Comparison of ENCODE assay signal across 8 mouse cellular contexts in the genomic region with DNA sequence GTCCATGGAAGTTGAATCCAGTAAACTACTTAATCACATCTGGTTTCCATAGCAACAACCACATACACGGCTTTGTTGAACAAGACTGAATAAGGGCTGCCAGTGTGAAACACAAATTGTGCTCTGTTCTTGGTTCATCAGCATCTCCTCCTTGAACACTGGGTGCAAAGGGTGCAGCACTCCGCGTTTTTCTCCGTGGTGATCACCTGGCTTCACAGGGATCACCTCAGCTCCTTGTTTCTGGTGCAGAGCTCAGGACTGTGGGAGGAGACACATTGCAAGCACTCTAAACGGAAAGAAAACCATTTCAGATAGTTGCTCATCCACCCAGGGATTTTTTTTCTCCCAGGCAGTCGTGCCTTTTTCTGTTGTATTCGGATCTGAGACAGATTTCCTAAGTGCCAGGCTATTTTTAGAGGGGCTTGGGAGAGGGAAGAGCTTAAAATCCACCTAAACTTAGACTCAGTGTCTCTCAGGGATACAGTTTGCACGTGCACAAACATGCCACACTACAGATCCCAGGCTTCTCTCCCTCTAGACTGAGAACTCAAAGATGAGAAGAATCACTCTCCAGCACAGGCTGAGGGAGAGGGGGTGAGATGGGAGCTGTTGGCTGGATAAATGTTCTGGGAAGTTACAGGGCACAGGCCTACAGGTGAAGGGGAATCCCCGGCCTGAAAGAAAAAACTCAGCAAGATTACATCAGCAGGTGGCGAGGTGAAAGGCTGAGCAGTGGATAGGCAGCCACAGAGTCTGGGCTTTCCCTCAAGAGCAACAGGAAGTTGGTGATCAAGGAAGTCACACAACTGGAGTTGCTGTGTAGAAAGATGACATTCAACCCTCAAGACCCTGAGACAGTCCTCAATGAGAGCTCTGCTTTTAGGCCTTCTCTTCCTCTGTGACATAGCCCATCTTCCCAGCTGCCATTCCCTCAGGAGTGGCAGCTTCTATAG. TPM values are rescaled to one million over a fixed set of nuclear protein-coding genes. Genes with fewer than 3 reads are reported as not detected.
DNase-seq lines count a peak whose midpoint lies in the region; ATAC-seq and TF ChIP-seq lines count a peak whose summit lies in the region.

No protein-coding gene starts in this region.

- WGBS in embryonic facial prominence, embryonic 14.5 days, result 35% methylated on average over 10 of the region's 10 CpGs
- WGBS in cerebellum, adult 2 months, result 53% methylated on average over 10 of the region's 10 CpGs

- H3K27ac ChIP-seq in embryonic facial prominence, embryonic 14.5 days (replicated peaks; ENCODE audit: low read depth, low read length), result 0 out of 2 replicates have a peak overlapping the region, but pooled peaks have one; percentile 33
- H3K27ac ChIP-seq in cerebellum, adult 2 months (ENCODE audit: insufficient read depth, low read length), result no peak overlapping the region

- H3K27me3 ChIP-seq in embryonic facial prominence, embryonic 14.5 days (replicated peaks; ENCODE audit: control insufficient read depth, insufficient read depth, low read length), result no peaks in the 10 kb centered on the region
- H3K27me3 ChIP-seq in cerebellum, adult 2 months (ENCODE audit: control insufficient read depth, insufficient read depth, low read length), result no peaks in the 10 kb centered on the region

- H3K9ac ChIP-seq in embryonic facial prominence, embryonic 14.5 days (ENCODE audit: low read depth, low read length), result no peak overlapping the region

- ATAC-seq in embryonic facial prominence, embryonic 14.5 days (ENCODE audit: low read depth), result peak; percentile 62
- ATAC-seq in hematopoietic stem cell, adult 5-6 weeks (replicated peaks in 1 of 2; ENCODE audit: insufficient read depth in 1 of 2, low FRiP score in 2 of 2, low TSS enrichment in 1 of 2, low read depth in 1 of 2, poor library complexity in 2 of 2, severe bottlenecking in 2 of 2), result peak; percentile 85 to 87

- H3K4me3 ChIP-seq in embryonic facial prominence, embryonic 14.5 days (ENCODE audit: low read depth, low read length), result no peak overlapping the region
- H3K4me3 ChIP-seq in cerebellum, adult 2 months (replicated peaks; ENCODE audit: insufficient read depth, low read depth, low read length), result no peak overlapping the region

- no peaks in the 10 kb centered on the region for H3K9me3 ChIP-seq in embryonic facial prominence, embryonic 14.5 days (ENCODE audit: control insufficient read depth, low read length)

- peaks cover 4% of the 10 kb centered on the region; the same call in 1 of the 2 replicates for H3K4me1 ChIP-seq in embryonic facial prominence, embryonic 14.5 days (ENCODE audit: control insufficient read depth, insufficient read depth, low read length)
- H3K4me1 ChIP-seq in cerebellum, adult 2 months (ENCODE audit: control insufficient read depth, insufficient read depth, low read length), result no peaks in the 10 kb centered on the region

- peak overlapping the region; percentile 19; the same call in 1 of the 2 replicates for H3K4me2 ChIP-seq in embryonic facial prominence, embryonic 14.5 days (ENCODE audit: low read depth, low read length)

- no peak for TF ChIP-seq CTCF in cerebellum, adult 2 months (IDR thresholded peaks at IDR 0.05; ENCODE audit: borderline replicate concordance, insufficient read depth, low read depth, low read length)

- DNase-seq in A20 (ENCODE audit: low read depth, low spot score), result peak; percentile 80
- peak; percentile 91 for DNase-seq in CD4-positive, CD25-positive, alpha-beta regulatory T cell, adult 2 months (ENCODE audit: low read depth, low spot score)
- peak; percentile 78 for DNase-seq in embryonic facial prominence, embryonic 14.5 days (ENCODE audit: low spot score)
- peak; percentile 18 for DNase-seq in lung, postnatal 10 days
- peak; percentile 38 for DNase-seq in skeletal muscle tissue, adult 2 months (ENCODE audit: low read depth, low spot score)
- no peak for DNase-seq in cerebellum, adult 2 months
- DNase-seq in gastrocnemius, postnatal 25 days, result no peak

- no peaks in the 10 kb centered on the region for H3K36me3 ChIP-seq in embryonic facial prominence, embryonic 14.5 days (ENCODE audit: control insufficient read depth, insufficient read depth, low read length)

- no peak for TF ChIP-seq POLR2A in cerebellum, adult 2 months (IDR thresholded peaks at IDR 0.05; ENCODE audit: borderline replicate concordance, insufficient read depth, low read length)

RNA-seq across cellular contexts. Expression of a gene that starts 19.9 kb away (rescaled TPM):
- polyA plus RNA-seq in embryonic facial prominence, embryonic 14.5 days (2014; fragmentation: Nextera tagmentation; extraction: Ambion mirVana), result 40.4 and 49.0 TPM in 2 replicates
- total RNA-seq in hematopoietic stem cell, adult 5-6 weeks (2017), result 37.1 and 47.0 TPM in 2 replicates
- 81.5 and 88.2 TPM in 2 replicates for polyA plus RNA-seq in cerebellum, adult 2 months (2012; rRNA removed)
- 100 to 1,000 TPM; 110 to 147 TPM for total RNA-seq in gastrocnemius, postnatal 25 days (2021)

Comparison
In these comparisons a context has a peak if more than half of its experiments do, and no peak if none do; other contexts are left out.
1. DNase-seq: peak in A20 (single experiment), CD4-positive, CD25-positive, alpha-beta regulatory T cell, adult 2 months (single experiment), embryonic facial prominence, embryonic 14.5 days (single experiment), lung, postnatal 10 days (single experiment) and skeletal muscle tissue, adult 2 months (single experiment); none in cerebellum, adult 2 months (0 of 2) and gastrocnemius, postnatal 25 days (single experiment).